Mouse (Mus musculus) 3T3-L1 (cell line): ENCODE measurements around the gene Twnk.

Source experiments
- DNase-seq: peaks from one replicate; pipeline ENCODE4 v3.0.0-alpha.2; 2015; ENCODE audit warnings: low read depth, low spot score

Gene Twnk

GRCm38 (mm10) chr19:45005444-45005843, at the start of gene Twnk:
Gene Twnk, plus strand, starts transcription at chr19:45005663.
- peak; percentile 86 for DNase-seq

GRCm38 (mm10) chr19:44959633-44960032, 45.8 kb upstream of the Twnk start:
- no peak for DNase-seq

- DNase-seq: peak; percentile 37
Measured at GRCm38 (mm10) chr19:44965978-44966377, 39.5 kb upstream of the Twnk start.

GRCm38 (mm10) chr19:44968329-44968728, 37.1 kb upstream of the Twnk start:
- no peak for DNase-seq

GRCm38 (mm10) chr19:44976636-44977035, 28.8 kb upstream of the Twnk start:
- no peak for DNase-seq

GRCm38 (mm10) chr19:44977148-44977547, 28.3 kb upstream of the Twnk start:
- DNase-seq: no peak

GRCm38 (mm10) chr19:44980787-44981186, 24.7 kb upstream of the Twnk start:
- no peak for DNase-seq

- no peak for DNase-seq
Measured at GRCm38 (mm10) chr19:44982477-44983115, 22.9 kb upstream of the Twnk start.

GRCm38 (mm10) chr19:44983366-44983765, 22.1 kb upstream of the Twnk start:
- DNase-seq: peak; percentile 39

GRCm38 (mm10) chr19:44984420-44984819, 21.0 kb upstream of the Twnk start:
- no peak for DNase-seq

GRCm38 (mm10) chr19:44985159-44985988, 20.1 kb upstream of the Twnk start:
- no peak for DNase-seq

GRCm38 (mm10) chr19:44987004-44987403, 18.5 kb upstream of the Twnk start:
- DNase-seq: no peak

GRCm38 (mm10) chr19:44987851-44988250, 17.6 kb upstream of the Twnk start:
- no peak for DNase-seq

GRCm38 (mm10) chr19:44988321-44988720, 17.1 kb upstream of the Twnk start:
- DNase-seq: no peak

- DNase-seq: no peak
Measured at GRCm38 (mm10) chr19:44988831-44989566, 16.5 kb upstream of the Twnk start, which contains the start of gene Sema4g. Gene Sema4g, plus strand, starts transcription at chr19:44989101.

GRCm38 (mm10) chr19:44989567-44990495, 15.6 kb upstream of the Twnk start:
- DNase-seq: no peak

- no peak for DNase-seq
Measured at GRCm38 (mm10) chr19:44991031-44991430, 14.4 kb upstream of the Twnk start.

- no peak for DNase-seq
Measured at GRCm38 (mm10) chr19:44992246-44992645, 13.2 kb upstream of the Twnk start.

GRCm38 (mm10) chr19:44992712-44993111, 12.8 kb upstream of the Twnk start:
- no peak for DNase-seq

GRCm38 (mm10) chr19:44997786-44998185, 7.7 kb upstream of the Twnk start:
- peak; percentile 51 for DNase-seq

GRCm38 (mm10) chr19:44999647-45000046, 5.8 kb upstream of the Twnk start:
- no peak for DNase-seq
